Mouse (Mus musculus): ENCODE results near the gene Rita1.
A peak's percentile ranks its signal among the peaks of the same experiment; 100 is the strongest.

The Rita1 gene

GRCm38 (mm10) chr5:120570289-120570897, 42.0 kb downstream of the Rita1 start:
- DNase-seq = no peak

- DNase-seq = no peak
Measured at GRCm38 (mm10) chr5:120569791-120570190, 42.6 kb downstream of the Rita1 start.

- DNase-seq = no peak
Measured at GRCm38 (mm10) chr5:120568964-120569363, 43.4 kb downstream of the Rita1 start.

GRCm38 (mm10) chr5:120568336-120568768, 44.0 kb downstream of the Rita1 start:
- no peak for DNase-seq

GRCm38 (mm10) chr5:120567761-120568211, 44.6 kb downstream of the Rita1 start:
- DNase-seq = no peak

DNA sequence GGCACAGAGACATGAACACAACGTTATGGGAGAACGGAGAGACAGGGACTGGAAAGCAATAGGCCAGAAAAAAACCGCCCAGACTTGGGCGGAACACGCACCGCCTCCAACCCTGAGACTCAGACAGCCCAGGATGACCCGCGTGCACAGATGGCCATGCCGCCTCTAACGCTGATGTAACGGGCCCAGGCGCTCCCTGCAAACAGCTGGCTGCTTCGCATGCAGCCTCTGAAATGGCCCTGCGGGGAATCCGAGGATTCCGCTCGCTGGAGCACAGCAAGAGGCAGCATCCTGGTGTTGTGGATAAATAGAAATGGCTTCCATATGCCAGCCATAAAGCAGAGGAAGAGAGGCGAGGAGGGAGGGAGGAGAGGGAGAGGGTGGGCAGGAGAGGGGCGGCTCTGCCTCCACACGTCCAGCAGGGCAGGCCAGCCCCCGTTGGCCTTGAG, 45.1 kb downstream of the Rita1 start:
- DNase-seq = peak; percentile 39 to 60

DNA sequence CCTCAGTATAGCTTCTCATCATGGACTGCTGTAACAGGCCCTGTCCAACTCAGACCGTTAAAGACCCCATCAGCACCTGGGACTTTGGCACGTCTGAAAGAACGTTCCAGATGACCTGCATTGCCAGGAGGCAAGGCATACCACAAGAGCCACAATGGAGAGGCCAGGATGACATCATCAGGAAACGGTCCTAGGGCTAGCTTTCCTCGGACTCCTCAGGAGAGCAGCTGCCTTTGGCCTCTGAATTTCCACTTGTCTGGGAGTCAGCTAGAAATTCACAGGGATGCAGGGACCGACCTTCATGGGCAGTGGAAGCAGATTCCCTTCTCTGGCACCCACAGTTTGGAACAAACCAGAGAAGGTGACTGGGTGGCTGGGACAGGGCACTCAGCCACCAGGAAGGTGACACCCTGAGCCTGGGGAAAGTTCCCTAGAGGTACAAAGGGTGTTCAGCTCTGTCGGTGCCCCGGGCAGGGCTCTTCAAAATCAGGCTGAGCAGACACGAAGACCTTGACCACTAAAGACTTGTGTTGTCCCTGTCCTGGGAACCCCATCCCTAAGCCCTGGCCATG, 45.6 kb downstream of the Rita1 start:
- no peak for DNase-seq

DNA sequence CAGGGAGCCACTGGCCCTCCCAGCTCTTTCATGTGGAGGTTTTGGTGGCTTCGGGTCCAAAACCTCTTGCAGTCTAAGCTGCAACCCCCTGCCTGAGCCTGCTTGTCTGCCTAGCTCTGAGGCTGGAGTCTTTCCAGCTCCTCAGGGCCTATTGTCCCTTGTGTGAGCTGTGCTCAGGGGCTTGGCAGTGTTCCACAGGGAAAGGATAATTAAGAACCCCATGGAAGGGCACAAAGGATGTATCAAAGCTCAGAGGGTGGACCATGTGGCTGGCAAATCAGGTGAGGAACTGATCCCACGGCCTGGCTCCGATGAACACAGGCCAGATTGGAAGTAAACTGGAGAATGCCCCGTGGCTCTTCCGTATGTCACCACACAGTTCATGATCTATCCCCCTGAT, 46.3 kb downstream of the Rita1 start:
- DNase-seq = peak in 1 of 2 experiments; percentile 59

DNA sequence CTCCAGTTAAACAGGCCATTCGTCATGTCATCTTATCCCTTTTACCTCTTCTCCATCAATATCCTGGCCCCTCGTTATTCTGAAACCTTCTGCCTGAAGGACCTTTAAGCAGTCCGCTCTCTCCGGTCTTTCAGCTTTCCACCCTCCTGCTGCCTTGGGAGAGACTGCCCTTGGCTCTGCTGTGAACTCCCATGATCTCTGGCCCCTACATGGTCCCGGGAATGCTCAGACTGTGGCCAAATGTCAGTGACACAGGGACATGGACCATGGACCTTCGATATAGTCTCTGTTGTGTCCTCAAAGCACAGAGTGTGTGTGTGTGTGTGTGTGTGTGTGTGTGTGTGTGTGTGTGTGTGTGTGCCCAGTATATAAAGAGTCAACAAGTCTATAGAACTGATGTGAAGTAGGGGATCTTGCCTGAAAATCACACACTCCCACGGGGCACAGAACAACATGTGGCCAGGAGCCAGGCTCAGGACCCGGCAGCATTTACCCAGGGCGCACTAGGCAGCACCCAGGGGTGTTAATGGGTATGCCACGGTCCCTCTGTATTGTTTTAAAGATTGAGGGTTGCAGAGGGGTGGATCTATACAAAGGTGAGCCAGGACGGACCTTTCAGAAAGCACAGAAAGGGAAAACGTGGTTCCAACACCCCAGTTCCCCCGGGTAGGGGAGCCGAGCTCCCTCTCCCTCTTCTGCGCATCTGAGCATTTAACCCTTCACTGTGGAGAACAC, 47.1 kb downstream of the Rita1 start:
- no peak for DNase-seq

- no peak for DNase-seq
Measured at GRCm38 (mm10) chr5:120563914-120564311, 48.5 kb downstream of the Rita1 start.

- peak; percentile 66 to 77 for DNase-seq
Measured at GRCm38 (mm10) chr5:120562956-120563913, 49.2 kb downstream of the Rita1 start.

DNA sequence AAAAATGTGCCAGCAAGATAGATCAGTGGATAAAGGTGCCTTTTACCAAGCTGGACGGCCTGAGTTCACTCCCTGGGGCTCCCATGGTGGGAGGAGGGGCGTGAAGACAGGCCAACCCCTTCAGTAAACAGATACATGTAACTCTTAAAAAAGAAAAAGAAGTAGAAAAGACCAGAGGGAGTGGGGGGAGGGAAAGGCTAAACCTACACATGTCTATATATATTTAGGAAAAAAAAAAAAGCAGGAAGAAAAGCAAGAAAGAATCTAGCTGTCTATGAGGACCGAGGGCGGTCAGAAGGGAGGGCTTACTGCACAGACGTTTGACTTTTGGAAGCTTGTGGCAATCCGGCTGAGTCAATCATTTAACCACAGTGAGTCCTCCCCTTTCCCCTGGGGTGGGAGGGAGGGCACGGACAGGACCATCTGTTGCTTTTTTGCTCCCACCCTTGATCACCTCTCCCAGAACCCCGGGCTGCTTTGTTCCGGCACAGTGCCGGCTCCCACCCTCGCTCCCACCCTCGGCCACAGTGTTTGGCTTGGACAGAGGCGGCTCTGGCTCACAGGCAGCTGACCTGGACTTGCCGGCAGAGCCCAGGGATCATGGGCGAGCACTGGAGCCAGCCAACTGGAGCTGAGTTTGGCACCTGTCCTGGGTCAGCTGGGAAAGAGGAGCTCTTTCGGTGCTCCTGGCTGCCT, 51.6 kb downstream of the Rita1 start:
- peak; percentile 67 to 68 for DNase-seq

GRCm38 (mm10) chr5:120560129-120560615, 52.2 kb downstream of the Rita1 start:
- no peak for DNase-seq

DNA sequence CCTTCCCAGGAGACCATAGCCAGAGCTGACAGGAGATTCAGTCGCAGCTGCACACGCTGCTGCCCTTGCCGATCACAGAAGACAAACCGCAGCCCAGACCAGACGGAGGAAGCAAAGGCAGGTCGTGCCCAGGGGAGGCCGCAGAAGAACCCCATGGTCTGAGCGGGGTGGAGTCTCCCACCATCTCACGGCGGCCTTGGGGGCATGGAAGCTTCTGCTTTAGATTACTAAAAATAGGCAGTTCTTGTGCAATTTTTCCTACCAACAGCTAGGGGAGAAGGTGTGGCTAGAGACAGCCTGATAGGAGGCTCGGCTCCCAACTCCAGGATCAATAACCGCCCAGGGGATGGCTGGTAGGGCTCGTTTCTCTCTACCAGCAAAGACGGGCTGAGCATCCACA, 53.6 kb downstream of the Rita1 start:
- peak in 1 of 2 experiments; percentile 44 for DNase-seq

DNA sequence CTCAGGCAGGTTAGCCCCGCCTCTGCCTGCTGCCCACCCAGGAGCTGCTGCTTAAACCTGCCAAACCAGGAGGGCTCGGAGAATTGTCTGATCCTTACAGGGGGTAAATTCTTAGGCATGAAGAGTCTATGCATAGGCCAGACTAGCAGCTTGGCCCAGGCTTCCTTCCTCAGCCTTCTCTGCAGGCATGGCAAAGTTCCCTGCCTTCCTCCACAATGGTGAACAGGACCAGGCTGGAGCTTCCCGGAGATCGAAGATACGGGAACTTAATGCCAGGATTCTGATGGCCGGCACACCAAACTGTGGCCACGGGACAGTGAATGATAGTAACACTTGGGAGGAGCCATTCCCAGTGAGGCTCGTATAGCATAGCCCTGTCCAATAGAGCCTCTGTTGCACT, 54.3 kb downstream of the Rita1 start:
- no peak for DNase-seq

- no peak for DNase-seq
Measured at GRCm38 (mm10) chr5:120555871-120556270, 56.5 kb downstream of the Rita1 start.

- no peak for DNase-seq
Measured at GRCm38 (mm10) chr5:120550673-120551072, 61.7 kb downstream of the Rita1 start.

GRCm38 (mm10) chr5:120550137-120550536, 62.3 kb downstream of the Rita1 start:
- no peak for DNase-seq

DNA sequence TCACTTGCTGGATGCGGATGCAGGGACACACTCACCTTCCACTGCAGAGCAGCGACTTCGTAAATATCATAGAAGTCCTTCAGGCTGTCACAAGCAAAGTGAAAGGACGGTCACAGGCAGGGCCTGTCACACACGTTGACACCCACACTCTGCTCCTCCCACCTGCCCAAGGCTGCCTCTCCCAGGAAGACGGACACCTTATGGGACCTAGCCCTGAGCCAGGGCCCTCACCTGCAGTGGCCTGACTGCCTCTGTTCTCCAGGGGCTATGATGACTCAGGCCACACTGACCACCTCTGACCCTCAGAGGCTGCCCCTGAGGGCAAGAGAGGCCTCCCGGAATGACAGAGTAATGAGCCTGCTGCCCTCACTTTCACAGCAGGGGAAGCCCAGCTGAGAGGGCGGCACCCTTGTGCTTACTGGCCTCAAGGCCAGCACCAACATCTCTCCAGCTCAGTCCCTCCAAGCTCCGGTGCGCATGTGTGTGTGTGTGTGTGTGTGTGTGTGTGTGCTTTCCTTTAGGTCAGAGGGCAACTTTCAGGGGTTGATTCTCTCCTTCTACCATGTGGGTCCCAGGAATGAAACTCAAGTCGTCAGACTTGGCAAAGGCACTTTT, 64.0 kb downstream of the Rita1 start:
- no peak for DNase-seq
